Mouse (Mus musculus): ENCODE results near the gene Zfp131.
"Not testable (repeated sequence)": the region's sequence is repeated elsewhere in the genome, so short reads cannot be mapped to it uniquely, and the experiment has no call there.

Gene Zfp131

GRCm38 (mm10) chr13:119790761-119791579, at the start of gene Zfp131:
TSS of gene Zfp131 (minus strand) at chr13:119790889.
- DNase-seq (ENCODE audit: low spot score): peak; percentile 95

- not testable (repeated sequence) for DNase-seq (ENCODE audit: low spot score)
Measured at GRCm38 (mm10) chr13:119839982-119840381, 49.3 kb upstream of the Zfp131 start.

- not testable (repeated sequence) for DNase-seq (ENCODE audit: low spot score)
Measured at GRCm38 (mm10) chr13:119837719-119838337, 47.1 kb upstream of the Zfp131 start.

GRCm38 (mm10) chr13:119836324-119836811, 45.7 kb upstream of the Zfp131 start:
- not testable (repeated sequence) for DNase-seq (ENCODE audit: low spot score)

DNA sequence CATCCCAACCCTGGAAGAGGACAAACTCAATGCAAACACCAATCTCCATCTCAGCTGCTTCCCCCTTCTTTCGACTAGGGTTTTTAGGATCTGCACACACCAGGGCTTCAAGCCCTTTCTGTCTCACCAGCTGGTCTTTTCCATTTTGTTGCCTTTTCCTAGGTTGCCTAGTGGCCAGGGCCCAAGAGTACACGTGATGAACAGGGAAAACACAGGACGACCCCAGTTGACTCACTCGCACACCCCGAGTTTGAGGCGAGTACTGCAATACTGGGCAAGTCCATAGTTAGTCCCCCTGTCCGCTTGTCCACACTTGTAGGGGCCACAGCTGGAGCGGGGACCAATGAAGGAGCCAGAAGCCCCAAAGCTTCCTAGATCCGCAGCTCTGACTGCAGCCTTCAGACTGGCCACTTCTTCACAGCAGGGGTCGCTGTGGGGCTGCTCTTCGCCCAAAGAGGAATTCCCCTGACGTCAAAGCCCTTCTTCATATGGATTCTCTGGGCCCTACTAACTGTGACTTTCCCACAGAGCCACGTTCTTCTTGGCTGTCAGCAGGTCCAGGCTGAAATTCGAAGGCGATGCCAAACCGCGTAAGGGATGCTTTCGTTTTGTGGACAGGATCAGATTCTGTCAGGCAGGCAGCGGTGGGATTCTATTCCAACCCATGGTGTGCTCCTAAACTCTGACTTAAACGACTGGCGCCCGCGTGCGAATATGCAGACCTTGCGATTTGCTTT, 44.8 kb upstream of the Zfp131 start, which contains the start of gene D13Ertd608e:
Gene D13Ertd608e (plus strand): TSS at position 687 of the 737 bp plus-strand sequence.
- peak; percentile 15 for DNase-seq (ENCODE audit: low spot score)

- not testable (repeated sequence) for DNase-seq (ENCODE audit: low spot score)
Measured at GRCm38 (mm10) chr13:119830116-119830515, 39.4 kb upstream of the Zfp131 start, which contains the start of gene AF067063. TSS of gene AF067063 (minus strand) at chr13:119830216.

DNA sequence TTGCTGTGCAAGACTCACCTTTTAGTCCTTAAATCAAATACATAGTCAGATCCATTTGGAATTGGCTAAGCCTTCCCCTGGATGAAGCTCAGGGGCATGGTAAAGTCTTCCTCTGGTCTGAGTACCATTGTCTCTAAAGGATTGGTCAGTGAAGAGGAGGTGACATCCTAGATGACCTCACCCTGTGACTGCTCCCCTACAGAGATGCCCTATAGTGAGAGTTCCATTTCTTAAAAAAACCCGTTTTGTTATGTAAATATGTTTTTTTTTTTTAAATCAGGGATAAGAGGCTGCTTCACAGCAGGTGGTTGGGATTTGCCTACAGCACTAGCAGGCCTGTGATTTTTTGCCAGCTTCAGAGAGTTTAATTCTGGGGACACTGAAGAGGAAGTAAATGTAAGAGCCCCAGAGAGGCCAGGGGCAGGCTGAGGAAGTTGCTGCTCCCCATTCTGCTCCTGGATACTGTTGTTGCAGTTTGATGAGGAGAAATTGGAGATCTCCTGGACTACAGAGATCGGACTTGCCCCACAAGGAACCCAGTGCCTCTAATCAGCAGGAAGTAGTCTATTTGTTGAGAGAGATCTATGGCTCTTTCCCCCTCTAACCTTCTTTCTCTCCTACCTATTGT, 27.0 kb upstream of the Zfp131 start:
- DNase-seq (ENCODE audit: low spot score): no peak

- no peak for DNase-seq (ENCODE audit: low spot score)
Measured at GRCm38 (mm10) chr13:119816798-119817197, 26.1 kb upstream of the Zfp131 start.

- DNase-seq (ENCODE audit: low spot score): no peak
Measured at GRCm38 (mm10) chr13:119810031-119810430, 19.3 kb upstream of the Zfp131 start.

DNA sequence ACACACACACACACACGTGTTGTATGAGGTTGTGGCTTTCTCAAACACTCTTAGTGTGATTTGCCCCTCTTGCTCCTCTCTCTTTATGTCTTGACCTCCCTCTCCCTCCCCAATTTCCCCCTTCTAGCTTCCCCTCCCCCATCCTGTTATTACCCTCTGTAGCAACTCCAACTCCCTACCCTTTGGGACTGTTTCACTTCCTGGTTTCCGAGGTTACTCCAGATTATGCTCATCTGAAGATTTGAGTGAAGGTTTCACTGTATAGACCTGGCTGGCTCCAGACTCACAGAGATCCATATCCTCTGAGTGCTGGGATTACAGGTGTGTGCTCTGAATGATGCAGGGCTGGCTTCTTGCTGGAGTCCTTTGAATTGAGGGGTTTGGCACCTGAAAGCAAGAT, 18.2 kb upstream of the Zfp131 start:
- no peak for DNase-seq (ENCODE audit: low spot score)

GRCm38 (mm10) chr13:119797656-119798055, 7.0 kb upstream of the Zfp131 start:
- no peak for DNase-seq (ENCODE audit: low spot score)

DNA sequence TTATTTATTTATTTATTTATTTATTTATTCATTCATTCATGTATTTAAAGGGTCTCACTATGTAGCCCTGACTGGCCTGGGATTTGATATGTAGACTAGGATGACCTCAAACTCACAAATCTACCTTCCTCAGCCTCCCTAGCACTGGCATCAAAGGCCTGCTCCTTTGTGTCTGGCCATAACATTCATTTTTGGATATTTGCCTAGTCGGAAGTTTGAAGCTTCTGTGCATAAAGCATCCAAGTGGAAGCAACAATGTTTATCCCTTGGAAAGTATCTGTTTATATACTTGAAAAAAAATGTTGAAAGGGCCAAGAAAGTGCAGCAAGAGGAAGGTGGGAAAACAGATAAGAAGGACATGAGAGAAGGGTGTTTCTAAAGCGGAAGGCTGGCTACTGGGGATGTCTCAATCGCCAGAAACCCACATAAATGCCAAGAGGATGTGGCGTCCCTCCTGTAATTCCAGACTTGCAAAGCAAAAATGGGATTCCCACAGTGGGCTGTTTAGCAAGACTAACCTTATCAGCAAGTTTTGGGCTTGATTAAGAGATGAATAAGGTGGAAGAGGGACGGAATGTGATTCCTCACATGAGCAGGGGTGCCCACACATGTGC, 2.2 kb upstream of the Zfp131 start:
- DNase-seq (ENCODE audit: low spot score): no peak

DNA sequence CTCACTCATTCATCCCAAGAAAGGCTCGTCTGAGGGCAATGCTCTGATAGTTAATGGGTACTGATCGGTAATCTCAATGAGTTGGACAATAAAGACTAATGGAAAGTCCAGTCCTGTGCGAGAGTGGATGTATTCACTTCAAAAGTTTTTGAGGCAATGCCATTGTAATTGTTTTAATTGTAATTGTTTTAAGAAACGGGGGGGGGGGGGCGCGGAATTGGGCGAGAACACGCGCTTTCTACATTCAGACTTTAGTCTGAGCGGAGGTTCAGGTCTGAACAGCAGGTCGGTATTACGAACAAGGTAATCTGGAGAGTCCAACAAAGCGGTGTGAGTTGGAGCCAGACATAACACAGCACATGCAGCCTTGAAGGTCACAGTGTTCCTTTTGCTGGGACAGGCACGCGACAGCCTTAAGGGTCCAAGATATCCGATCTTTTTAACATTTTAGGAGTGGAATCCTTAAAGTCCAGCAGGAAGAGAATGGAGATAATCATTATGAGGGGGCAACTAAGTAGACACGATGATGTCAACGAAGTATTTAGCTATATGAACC, 969 bp upstream of the Zfp131 start:
- no peak for DNase-seq (ENCODE audit: low spot score)

DNA sequence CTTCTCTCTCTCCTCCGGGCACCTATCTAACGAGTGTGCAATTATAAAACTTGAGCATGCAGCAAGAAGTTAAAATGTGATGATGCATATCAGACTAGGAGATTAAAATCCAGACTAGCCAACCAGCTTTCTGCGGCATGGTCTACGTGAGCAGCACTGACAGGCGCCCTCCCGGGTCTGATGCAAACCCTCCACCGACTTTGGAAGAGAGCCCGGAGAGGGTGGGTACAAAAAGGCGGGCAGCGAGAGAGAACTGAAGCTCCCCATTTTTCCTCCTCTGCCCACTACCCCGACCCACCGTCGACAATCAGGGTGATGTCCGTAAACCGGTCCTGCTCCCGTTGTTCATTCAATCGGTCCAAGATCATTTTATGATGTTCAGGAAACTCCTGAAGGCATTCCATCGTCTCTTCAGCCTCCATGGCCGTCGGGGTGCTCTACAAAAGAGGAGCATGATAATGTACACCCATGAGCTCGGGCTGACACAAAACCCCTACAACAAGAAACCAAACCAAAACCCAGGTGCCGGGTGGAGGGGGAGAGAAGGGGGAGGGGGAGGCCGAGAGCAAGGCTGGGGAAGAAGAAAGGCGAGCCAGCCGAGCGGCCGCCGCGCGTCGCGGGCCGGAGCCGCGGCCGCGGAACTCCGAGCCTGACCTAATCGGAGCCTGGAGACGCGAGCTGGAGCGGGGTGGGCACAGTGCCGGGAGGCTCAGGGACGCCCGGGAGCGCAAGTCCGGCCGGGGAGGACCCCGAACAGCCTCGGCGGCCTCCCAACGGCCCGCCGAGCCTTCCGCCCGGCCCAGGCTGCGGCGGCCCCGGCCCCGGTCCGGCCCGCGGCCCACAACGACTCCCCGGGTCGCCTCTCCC, 605 bp downstream of the Zfp131 start:
- peak; percentile 68 for DNase-seq (ENCODE audit: low spot score)

DNA sequence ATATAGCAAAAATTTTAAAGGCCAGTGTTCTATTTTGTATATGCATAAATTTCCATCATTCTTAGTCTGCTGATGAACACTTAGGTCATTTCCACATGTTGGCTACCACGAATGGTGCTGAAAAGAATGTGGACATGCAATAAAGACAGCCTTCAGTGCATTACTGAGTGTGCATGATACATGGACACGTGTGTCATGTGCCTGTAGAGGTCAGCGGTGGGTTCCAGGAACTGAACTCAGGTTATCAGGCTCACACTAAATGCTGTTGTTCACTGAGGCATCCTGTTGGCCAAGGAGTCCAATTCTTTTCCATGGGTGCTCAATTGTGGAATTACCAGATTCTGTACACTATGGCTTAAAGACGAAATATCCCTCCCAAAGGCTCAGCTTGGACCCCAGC, 7.1 kb downstream of the Zfp131 start:
- DNase-seq (ENCODE audit: low spot score): no peak

DNA sequence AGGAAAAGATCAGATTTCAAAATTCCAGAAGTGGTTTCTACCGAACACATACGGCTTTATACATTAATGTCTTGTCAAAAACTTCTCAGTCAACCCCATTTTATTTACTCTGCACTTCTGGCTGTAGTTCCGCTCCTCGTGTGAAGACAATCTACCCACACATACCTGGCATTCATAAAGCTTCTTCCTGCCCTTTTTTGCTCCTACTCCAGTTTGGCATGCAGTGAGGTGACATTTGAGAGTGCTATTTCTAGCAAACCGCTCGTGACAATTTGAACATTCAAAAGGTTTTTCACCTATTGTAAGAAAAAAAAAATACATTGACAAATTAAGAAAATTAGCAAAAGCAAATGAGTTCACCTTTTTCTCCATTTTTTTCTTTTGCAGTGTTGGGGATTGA, 22.1 kb downstream of the Zfp131 start:
- no peak for DNase-seq (ENCODE audit: low spot score)

GRCm38 (mm10) chr13:119766480-119766879, 24.2 kb downstream of the Zfp131 start:
- DNase-seq (ENCODE audit: low spot score): no peak

DNA sequence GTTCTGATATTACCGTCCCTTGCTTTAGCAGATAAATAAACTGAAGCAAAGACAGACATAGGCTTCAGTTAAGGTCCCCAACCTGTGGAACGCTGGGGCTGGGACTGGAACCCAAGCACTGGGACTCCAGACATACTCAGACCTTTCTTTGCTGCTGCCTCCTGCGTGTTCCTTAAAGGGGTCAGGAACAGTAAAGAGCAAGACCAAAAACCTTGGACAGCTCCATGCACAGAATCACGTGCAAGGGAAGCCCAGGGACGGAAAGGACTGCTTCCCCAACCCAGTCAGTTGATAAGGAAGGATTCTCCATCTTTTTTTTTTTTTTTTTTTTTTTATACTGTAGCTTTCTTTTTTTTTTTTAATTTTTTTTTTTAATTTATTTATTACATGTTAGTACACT, 33.9 kb downstream of the Zfp131 start:
- no peak for DNase-seq (ENCODE audit: low spot score)

DNA sequence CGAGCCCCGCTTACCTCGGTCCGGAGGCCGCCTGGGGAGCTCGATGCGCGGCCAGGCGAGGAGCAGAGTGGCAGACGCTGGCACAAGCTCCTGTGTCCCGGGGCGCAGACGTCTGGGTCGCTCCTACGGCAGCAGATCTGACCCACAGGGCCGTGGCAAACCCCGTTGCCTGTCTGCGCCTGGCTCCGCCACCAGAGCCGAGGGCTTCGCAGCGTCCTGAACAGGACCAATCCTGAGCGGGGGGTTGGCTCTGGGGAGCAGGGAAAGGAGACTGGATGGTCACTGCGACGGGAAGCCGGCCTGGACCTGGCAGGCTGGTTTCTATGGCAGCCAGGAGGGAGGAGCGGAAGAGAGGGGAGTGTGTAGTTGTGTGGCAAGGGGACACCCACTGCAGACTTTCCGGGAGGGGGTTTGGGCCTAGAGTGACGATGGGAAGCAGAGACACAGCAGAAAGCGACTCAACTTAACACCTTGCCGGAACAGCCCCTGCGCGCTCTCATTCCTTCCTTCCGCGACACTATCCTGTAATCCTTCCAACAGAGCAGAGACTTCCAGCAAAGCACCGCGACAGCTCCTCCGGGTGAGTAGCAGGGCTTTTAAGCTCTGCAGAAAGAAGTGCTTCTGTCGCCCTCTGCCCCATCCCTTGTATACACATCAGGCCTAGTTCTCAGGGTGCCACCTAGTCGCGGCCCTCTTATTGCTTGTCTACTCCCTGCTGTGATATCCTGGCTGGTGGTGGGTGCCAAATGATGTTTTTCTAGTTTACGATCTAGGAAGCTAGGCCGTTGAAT, 34.8 kb downstream of the Zfp131 start, which contains the start of gene Nim1k:
Gene Nim1k (minus strand): TSS at position 202 of the 791 bp plus-strand sequence.
- peak; percentile 75 for DNase-seq (ENCODE audit: low spot score)

Measured in urinary bladder, postnatal 14 days (tissue).